Comparison of ENCODE assay signal across 11 mouse cellular contexts in the genomic region with DNA sequence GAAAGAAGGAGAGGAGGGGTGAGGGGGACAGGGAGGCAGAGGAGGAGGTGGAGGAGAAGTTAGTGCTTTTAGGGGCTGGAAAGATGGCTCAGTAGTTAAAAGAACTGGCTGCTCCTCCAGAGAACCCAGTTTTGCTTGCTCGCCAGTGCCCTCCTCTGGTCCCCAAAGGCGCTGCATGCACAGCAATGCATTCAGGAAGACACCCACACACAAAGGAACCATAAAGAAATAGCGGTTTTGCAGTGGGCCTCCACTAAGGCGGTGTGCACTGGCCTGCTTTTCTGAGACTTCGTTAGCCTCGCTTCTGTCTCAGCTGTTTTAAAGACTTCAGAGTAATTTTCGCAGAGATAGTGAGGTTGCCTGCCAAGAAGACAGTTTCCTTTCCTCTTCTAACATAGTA. TPM values are rescaled to one million over a fixed set of nuclear protein-coding genes. Genes with fewer than 3 reads are reported as not detected.
DNase-seq lines count a peak whose midpoint lies in the region; ATAC-seq and TF ChIP-seq lines count a peak whose summit lies in the region.
"Had no signal": no experiment of that assay in that cellular context is flagged by ENCODE, and none has a peak within 500 bp of the region (broad histone marks: within the 10 kb centered on the region; RNA-seq: fewer than 3 reads in every experiment).

No protein-coding gene starts in this region.

- no peaks in the 10 kb centered on the region for H3K36me3 ChIP-seq in lung, embryonic 14.5 days (ENCODE audit: insufficient read depth)
- no peaks in the 10 kb centered on the region for H3K36me3 ChIP-seq in splenic B cell, adult 2 months (ENCODE audit: control insufficient read depth, insufficient read depth, low read length, poor library complexity, severe bottlenecking)
- H3K36me3 ChIP-seq: hindbrain, embryonic 15.5 days had no signal

- H3K4me3 ChIP-seq in lung, embryonic 14.5 days (ENCODE audit: low read depth, low read length): no peak overlapping the region
- H3K4me3 ChIP-seq: hindbrain, embryonic 15.5 days had no signal

- H3K9me3 ChIP-seq in lung, embryonic 14.5 days (ENCODE audit: low read depth, low read length): no peaks in the 10 kb centered on the region
- H3K9me3 ChIP-seq: hindbrain, embryonic 15.5 days had no signal

- no peak for ATAC-seq in lung, embryonic 14.5 days (ENCODE audit: insufficient read depth)

- intact Hi-C loops in heart, postnatal 36 days (cut with DNase I): no loop called here

- H3K27me3 ChIP-seq in lung, embryonic 14.5 days (ENCODE audit: insufficient read depth, low read length): no peaks in the 10 kb centered on the region
- H3K27me3 ChIP-seq in splenic B cell, adult 2 months (ENCODE audit: control insufficient read depth, insufficient read depth, low read length, poor library complexity, severe bottlenecking): no peaks in the 10 kb centered on the region
- H3K27me3 ChIP-seq: hindbrain, embryonic 15.5 days had no signal

- 67% methylated on average over 7 of the region's 7 CpGs for WGBS in lung, embryonic 14.5 days

- TF ChIP-seq CTCF in lung, embryonic 14.5 days (IDR thresholded peaks at IDR 0.05; ENCODE audit: low read depth): peak; percentile 53

- H3K4me2 ChIP-seq in lung, embryonic 14.5 days: no peak overlapping the region
- H3K4me2 ChIP-seq: hindbrain, embryonic 15.5 days had no signal

- H3K4me1 ChIP-seq in lung, embryonic 14.5 days (ENCODE audit: insufficient read depth): no peaks in the 10 kb centered on the region

- H3K27ac ChIP-seq in lung, embryonic 14.5 days (ENCODE audit: low read depth): no peak overlapping the region
- H3K27ac ChIP-seq: hindbrain, embryonic 15.5 days had no signal

- no peak overlapping the region for H3K9ac ChIP-seq in lung, embryonic 14.5 days
- H3K9ac ChIP-seq: hindbrain, embryonic 15.5 days had no signal

- DNase-seq in heart, adult 11 months: peak; percentile 5
- no peak for DNase-seq in heart, postnatal 36 days
- peak; percentile 26 for DNase-seq in lung, embryonic 14.5 days
- DNase-seq in lung, postnatal 25 days (ENCODE audit: low spot score): no peak
- DNase-seq in brain, adult 2 months (ENCODE audit: low read depth, low spot score): peak; percentile 42
- DNase-seq in splenic B cell, adult 2 months (ENCODE audit: low read depth, low spot score): peak; percentile 7
- no peak for DNase-seq in gastrocnemius, postnatal 4 days (ENCODE audit: low spot score in 2 of 2)
- DNase-seq in cerebellum, postnatal 25 days: no peak

RNA-seq across cellular contexts. Expression of a gene that starts 30.1 kb away (rescaled TPM):
- total RNA-seq in heart, postnatal 36 days (2021): not detected
- polyA plus RNA-seq in lung, embryonic 14.5 days (2014; fragmentation: Nextera tagmentation; extraction: Ambion mirVana): not detected in 2 replicates
- total RNA-seq in gastrocnemius, postnatal 4 days (2021): not detected
- polyA plus RNA-seq: frontal cortex, adult 2 months; hindbrain, embryonic 15.5 days had no signal

RNA-seq across cellular contexts. Expression of a gene that starts 57.9 kb away (rescaled TPM):
- not detected for total RNA-seq in heart, postnatal 36 days (2021)
- not detected in 2 replicates for polyA plus RNA-seq in lung, embryonic 14.5 days (2014; fragmentation: Nextera tagmentation; extraction: Ambion mirVana)
- total RNA-seq in gastrocnemius, postnatal 4 days (2021): not detected
- polyA plus RNA-seq: frontal cortex, adult 2 months; hindbrain, embryonic 15.5 days; spleen, adult 2 months had no signal

Comparison
In these comparisons a context has a peak if more than half of its experiments do, and no peak if none do; other contexts are left out.
1. DNase-seq: peak in heart, adult 11 months (single experiment), lung, embryonic 14.5 days (single experiment), brain, adult 2 months (single experiment) and splenic B cell, adult 2 months (single experiment); none in heart, postnatal 36 days (0 of 2), lung, postnatal 25 days (single experiment), gastrocnemius, postnatal 4 days (0 of 2) and cerebellum, postnatal 25 days (0 of 2).